Mouse (Mus musculus): ENCODE data around the gene Arhgef18.

DNA sequence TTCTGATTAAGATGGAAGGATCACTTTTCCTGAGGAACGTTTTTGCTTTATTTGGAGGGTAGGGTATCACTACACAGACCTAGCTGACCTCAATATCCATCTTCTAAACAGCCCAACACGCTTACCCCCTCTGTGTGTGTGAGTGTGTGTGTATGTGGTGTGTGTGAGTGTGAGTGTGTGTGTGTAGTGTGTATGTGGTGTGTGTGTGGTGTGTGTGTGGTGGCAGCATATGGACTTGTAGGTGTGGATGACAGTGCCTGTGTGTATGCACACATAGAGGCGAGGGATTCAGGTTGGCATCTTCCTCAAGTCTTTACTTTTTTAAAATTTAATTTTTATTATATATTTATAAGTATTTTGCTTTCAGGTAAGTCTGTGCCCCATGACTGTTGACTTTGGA, 105.8 kb downstream of the Arhgef18 start:
- TF ChIP-seq CTCF (IDR thresholded peaks at IDR 0.05; ENCODE audit: insufficient read depth, low read length) (no peak), POLR2A (IDR thresholded peaks at IDR 0.05; ENCODE audit: borderline replicate concordance, extremely low read depth, low read depth, low read length) (no peak)
